Mouse (Mus musculus): Measurements from ENCODE around the gene Mia3. TPM values are rescaled to one million over a fixed set of nuclear protein-coding genes. Genes with fewer than 3 reads are reported as not detected.
A peak's percentile ranks its signal among the peaks of the same experiment; 100 is the strongest.
"Not testable (repeated sequence)": the region's sequence is repeated elsewhere in the genome, so short reads cannot be mapped to it uniquely, and the experiment has no call there.

The Mia3 gene
- 100 to 1,000 TPM; 225 to 235 TPM for total RNA-seq (2021)

DNA sequence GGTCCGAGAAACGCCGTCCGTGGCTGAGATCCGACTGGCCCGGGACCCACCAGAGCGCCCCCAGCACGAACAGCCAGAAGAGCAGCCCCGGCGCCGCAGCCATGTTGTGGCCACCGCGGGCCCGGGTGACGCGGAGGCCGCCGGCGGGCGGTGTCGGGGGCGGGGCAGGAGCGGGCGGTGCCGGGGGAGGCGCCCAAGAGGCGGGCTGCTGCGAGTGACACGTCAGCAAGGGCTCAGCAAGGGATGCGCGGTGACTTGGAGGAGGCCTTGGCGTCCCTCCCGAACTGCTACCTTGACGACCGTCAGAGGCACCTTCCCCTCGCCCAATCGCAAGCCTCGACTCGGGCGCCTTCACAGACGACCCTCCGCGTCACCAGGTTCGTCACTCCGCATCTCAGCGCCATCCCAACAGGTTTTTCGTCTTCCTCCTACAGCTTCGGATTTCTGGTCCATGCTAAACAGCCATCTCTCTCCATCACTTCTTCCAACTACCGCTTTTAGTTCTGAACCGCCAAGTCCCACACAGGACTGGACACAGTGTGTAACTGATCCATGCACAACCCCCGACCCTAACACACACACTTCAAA, at the start of gene Mia3:
Mia3 (minus strand) TSS at position 127 of the 588 bp plus-strand sequence.
- intact Hi-C loops (cut with DNase I): loop anchor here (2.0 kb wide), 2 partner anchors 19 to 25 kb away; partner anchors contain the start of gene Taf1a
- DNase-seq (ENCODE audit: low spot score in 2 of 2): peak; percentile 97 to 99

DNA sequence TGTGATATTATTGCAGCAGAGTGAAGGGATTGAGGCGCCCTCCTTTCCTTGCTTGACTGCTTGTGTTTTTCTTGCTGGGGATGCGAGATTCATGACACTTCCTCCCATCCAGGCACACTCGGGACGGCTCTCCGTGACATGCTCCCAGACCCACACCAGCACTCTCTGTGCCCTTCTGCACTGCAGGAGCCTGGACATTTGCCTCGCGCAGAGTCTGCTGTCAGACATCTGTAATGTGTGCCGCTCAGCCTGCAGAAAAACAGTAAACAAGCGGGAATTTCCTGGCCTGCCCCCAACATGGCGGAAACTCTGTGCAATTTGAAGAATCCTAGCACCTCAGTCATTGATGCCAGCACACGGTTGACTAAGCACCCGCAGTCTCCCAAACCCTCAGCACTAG, 48.5 kb upstream of the Mia3 start, which contains the start of gene Hhipl2:
Hhipl2 (plus strand) TSS at position 343 of the 400 bp plus-strand sequence.
- DNase-seq (ENCODE audit: low spot score in 2 of 2): no peak
- intact Hi-C loops (cut with DNase I): no loop called here

DNA sequence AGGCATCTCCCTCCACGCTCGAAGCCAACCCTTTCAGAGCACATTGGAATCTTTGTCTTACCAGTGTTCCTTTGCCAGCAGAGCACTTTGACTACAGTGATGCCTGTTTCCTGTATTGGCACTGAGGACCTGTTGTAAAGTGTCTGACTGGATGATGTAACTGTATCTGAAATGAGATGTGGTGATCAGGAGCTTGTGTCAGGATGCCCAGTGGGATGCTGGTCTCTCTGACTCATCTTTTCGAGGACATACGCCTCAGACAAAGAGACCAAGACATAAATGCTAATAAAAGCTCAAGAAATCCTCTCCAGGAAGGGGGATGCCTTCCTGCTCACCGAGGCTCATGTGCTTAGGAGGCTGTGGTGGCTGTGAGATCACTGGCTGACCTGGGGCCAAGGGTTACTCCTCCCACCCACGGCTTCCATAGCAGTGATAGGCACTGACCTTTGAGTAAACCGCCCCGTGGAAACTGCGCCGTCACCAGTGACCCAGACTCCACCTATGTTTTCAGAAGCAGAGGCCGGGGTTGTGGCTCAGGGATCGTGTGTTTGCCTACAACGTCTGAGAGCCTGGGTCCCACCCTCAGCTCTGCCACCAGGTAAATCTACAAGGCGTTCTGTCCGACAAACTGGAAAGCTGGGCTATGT, 44.9 kb upstream of the Mia3 start:
- no peak for DNase-seq (ENCODE audit: low spot score in 2 of 2)
- intact Hi-C loops (cut with DNase I): no loop called here

DNA sequence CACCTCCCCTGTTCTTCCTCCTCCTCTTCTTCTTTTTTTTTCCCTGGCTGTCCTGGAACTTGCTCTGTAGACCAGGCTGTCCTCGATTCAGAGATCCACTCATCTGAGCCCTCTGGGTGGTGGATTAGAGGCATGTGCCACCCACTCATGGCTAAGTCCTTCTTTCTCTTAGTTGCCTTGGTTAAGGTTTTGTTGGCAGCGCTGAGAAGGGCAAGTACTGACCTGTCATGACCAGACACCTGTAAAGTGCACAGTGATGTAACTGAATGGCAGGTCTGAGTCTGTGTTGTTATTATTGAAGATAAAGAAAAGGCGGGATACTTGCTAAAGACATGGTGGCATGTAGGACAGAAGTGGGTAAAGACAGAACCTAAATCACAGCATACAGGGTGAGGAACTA, 34.0 kb upstream of the Mia3 start:
- intact Hi-C loops (cut with DNase I): no loop called here
- no peak for DNase-seq (ENCODE audit: low spot score in 2 of 2)

DNA sequence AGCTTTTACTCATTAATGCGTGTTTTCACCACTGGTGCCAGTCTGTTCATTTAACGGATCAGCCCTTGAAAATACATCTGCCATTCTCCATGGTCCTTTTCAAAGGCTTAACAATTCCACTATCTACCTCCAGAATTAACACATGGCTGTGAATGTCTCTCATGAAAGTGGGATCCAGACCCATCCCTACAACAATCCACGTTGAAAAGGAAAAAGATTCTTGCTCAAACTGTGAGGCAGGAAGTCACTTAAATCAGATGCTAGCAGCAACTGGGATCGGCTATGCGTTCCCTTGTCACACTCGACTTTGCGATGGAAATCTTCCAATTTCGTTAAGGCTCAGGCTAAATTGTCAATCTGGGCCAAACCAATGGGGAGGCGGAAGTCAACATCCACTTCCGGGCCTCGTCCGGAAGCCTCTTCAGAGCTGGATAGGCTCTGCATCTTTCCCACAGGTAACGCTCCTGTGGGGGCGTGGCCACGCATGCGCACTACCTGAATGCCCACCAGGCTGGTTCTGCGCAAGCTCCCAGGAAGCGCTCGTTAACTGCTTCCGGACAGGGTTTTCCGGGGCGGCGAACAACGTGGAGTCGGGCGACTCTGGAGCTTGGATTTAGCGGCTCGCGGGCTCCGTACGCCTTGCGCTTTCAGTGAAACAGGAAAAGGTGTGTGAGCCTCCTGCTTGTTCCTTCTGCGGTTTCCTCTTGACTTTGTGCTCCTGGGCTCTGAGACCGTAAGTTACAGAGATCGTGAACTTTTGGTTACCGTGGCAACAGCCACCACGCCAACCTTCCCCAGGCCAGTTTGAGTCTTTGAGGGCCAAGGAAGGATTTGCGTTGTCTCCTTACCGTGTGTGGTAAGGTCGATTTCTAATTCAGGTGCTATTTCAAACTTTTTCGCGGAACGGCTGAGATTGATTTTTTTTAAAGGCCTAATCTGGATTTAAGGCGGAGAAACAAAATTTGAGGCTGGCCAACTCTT, 19.4 kb upstream of the Mia3 start, which contains the start of gene Taf1a:
Taf1a (plus strand) TSS at position 556 of the 981 bp plus-strand sequence.
- DNase-seq (ENCODE audit: low spot score in 2 of 2): peak; percentile 90 to 96
- intact Hi-C loops (cut with DNase I): loop anchor here (2.0 kb wide), 2 partner anchors 20 to 44 kb away; partner anchors contain the start of gene Mia3

DNA sequence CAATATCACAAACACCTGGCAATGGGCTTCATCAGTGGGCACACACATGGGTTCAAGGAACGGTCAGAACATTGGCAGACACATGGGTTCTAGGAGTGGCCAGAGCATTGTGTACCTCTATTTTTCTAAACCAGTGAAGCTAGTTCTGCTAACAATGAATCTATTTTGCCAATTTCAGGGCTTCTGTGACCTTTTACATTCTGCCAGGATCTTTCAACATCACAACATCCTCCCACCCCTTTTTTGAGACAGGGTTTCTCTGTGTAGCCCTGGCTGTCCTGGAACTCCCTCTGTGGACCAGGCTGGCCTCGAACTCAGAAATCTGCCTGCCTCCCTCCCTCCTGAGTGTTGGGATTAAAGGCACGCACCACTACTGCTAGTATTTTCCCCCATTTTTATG, 18.1 kb upstream of the Mia3 start:
- DNase-seq (ENCODE audit: low spot score in 2 of 2); intact Hi-C loops (cut with DNase I): not testable (repeated sequence)

DNA sequence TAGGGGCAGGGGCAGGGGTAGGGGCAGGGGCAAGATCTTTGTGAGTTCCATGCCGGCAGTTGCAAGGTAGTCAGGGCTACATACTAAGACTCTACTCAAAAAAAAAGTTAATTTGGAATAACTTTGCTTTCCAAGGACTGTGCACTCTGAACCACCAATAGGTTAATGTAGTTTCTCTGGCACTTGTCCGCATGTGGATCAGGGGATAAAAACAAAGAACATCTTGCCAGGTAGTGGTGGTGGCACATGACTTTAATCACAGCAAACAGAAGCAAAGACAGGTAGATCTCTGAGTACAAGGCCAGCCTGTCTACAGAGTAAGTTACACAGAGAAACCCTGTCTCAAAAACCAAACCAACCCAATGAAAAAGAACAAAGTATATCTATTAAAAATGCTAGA, 13.3 kb upstream of the Mia3 start:
- intact Hi-C loops (cut with DNase I): no loop called here
- no peak for DNase-seq (ENCODE audit: low spot score in 2 of 2)

DNA sequence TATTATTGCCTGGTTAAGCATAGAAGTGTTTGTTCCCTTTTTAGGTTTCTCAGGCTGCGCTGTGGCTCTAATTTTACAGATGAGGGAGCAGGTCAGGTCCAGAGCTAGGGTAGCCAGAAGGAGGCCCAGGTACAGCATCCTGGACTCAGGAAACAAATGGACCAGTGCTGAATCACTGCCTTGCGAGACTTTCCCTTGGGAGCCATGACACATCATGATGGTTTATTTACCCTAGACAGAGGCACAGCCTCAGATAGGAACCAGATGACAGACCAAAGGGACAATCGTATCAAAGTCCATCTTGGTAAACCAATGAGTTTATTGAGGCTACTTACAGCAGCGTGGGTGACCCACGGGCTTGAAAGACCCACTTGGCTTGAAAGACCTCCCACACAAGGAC, 12.5 kb upstream of the Mia3 start:
- no peak for DNase-seq (ENCODE audit: low spot score in 2 of 2)
- intact Hi-C loops (cut with DNase I): no loop called here

DNA sequence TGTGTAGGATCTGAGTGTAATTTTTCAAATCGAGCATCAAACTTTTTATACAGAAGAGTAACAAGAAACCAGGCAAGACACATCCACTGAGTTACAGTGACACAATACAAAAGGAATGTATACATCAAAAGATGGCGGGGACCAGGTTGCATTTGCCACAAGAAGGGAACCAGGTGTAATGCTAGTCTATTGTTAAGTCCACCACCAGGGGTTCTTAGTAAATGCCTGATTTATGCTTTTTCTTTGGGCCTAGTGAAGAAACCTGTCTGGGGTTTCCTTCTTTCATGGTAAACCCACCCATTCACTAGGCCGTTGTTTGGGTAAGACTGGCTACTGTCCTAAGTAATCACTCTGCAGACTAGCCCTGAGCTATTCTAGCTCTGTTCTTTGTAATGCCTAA, 10.0 kb upstream of the Mia3 start:
- intact Hi-C loops (cut with DNase I); DNase-seq (ENCODE audit: low spot score in 2 of 2): not testable (repeated sequence)

DNA sequence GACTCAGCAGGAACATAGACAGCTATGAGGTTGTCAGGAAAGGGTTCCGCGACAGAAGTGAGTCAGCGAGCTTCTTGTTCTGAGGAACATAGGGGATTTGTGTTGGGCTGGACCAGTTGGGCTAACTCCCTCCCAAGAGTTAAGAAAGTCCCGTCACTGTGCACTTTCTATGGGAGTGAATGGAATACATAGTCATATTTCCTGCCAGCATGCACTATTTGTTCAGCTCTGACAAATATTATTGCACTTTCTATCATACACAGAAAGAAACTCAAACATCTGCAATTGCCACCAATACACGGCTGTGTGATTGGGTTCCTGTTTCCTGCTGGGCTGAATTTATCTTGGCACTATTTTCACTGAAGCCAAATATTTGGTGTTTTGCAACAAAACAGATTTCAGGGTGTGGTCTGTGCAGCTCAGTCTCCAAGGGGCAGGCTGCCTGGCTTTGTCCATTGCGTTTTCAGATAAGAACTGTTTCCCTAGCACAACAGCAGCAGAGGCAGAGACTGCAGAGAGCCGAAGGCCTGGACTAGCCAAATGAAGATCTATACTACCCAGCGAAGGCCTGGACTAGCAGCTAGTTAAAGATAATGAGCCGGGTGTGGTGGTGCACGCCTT, 9.1 kb upstream of the Mia3 start:
- intact Hi-C loops (cut with DNase I): no loop called here
- no peak for DNase-seq (ENCODE audit: low spot score in 2 of 2)

DNA sequence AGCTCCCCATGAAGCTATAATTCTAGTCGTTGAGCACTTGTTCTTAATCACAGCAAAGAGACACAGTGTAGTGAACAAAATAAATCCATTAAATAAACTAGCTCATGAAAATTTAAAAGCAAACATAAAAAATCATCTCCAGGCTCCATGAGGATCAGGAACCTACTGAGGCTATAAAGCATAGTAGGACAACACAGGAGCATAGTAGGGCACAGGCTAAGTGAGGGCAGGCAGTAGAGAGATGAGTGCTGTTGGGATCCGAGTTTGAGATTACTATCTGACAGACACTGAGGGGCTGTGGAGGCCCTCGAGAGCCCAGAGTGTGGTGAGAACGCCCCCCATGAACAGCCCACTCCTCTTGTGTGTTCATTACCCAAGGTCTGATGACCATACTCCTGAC, 7.7 kb upstream of the Mia3 start:
- intact Hi-C loops (cut with DNase I): no loop called here
- DNase-seq (ENCODE audit: low spot score in 2 of 2): no peak

DNA sequence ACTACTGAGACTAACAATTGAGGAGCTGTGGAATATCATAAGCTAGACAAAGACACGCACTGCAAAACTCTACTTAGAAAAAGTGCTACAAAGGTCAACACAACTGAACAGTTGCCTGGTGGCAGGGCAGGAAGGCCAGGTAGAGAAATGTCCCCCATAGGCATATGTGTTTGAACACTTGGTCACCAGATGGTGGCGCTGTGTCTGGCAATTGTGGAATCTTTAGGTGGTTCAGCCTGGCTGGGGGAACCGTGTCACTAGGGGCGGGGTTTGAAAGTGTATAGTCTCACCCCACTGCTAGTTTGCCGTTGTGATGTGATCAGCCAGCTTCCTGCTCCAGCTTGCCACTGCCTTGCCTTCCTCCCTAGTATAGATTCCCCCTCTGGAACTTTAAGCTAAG, 5.4 kb upstream of the Mia3 start:
- no peak for DNase-seq (ENCODE audit: low spot score in 2 of 2)
- intact Hi-C loops (cut with DNase I): no loop called here

DNA sequence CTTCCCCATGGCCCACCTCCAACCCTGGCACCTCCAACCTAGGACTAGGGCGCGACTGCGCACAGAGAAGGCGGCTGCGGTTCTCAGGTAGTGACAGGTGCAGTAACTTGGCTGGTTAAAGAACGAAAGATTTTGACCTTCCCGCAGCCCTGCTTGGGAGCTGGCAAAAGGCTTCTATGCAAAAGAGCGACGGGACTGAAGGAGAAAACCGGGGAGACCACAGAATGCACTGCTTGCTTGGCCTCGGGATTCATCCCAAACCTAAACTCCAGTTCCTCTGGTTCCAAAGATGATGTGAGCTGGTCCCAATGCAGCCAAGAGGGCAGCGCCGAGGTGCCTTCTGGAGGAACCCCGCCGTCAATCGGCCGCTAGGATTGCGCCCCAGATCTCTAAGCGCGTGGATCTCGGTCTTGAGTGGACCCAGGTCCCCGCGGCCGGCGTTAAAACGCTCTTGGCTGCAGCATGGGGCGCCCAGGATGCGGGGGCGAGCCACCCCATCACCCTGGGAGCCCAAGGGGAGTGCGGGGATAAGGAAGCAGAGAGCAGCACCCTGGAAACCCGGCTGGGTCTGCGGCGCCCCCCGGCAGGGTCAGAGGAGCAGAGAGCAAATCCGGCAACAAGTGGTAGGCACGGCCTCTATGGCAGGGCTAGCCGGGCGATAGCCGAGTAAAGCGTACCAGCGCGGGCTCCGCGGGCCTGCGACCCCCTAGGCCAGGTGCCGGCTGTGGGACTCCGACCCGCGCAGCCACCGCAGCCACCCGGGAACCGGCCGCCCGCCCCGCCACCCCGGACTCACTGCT, 552 bp downstream of the Mia3 start:
- DNase-seq (ENCODE audit: low spot score in 2 of 2): peak; percentile 30 to 35

DNA sequence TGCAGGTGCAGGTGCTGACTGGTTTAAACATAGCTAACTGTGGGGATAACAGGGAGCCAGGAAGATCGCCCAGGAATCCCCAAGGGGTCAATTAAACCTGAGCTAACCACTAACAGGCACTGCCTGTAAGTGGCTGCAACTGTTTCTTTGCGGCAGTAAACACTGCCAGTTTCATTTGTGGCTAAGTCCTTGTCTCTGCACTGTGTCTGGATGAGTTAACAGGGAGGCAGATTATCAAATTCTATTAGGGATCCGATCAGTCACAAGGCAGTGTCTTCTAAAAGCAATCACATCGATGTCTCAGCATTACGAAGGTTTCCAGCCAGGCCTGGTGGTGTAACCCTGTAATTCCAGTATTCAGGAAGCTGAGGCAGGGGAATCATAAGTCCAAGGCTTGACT, 3.0 kb downstream of the Mia3 start:
- intact Hi-C loops (cut with DNase I): no loop called here
- DNase-seq (ENCODE audit: low spot score in 2 of 2): no peak

More for the DNA sequence above, 552 bp downstream of the Mia3 start:
- intact Hi-C loops (cut with DNase I): loop anchor here (2.0 kb wide), 2 partner anchors 20 to 24 kb away; partner anchors contain the start of gene Taf1a

DNA sequence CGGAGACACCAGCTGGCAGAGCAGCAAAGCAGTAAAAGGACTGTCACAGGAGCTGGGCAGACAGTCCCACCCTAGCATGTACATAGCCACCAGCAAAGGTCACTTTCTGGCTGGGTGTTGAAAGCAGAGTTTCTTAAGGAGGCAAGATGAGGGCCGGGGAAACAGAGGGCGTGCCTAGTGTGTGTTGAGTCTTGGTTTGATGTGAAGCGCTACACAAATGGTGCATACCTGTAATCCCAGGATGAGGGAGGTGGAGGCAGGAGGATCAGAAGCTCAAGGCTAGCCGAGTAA, 5.8 kb downstream of the Mia3 start:
- no peak for DNase-seq (ENCODE audit: low spot score in 2 of 2)
- intact Hi-C loops (cut with DNase I): no loop called here

DNA sequence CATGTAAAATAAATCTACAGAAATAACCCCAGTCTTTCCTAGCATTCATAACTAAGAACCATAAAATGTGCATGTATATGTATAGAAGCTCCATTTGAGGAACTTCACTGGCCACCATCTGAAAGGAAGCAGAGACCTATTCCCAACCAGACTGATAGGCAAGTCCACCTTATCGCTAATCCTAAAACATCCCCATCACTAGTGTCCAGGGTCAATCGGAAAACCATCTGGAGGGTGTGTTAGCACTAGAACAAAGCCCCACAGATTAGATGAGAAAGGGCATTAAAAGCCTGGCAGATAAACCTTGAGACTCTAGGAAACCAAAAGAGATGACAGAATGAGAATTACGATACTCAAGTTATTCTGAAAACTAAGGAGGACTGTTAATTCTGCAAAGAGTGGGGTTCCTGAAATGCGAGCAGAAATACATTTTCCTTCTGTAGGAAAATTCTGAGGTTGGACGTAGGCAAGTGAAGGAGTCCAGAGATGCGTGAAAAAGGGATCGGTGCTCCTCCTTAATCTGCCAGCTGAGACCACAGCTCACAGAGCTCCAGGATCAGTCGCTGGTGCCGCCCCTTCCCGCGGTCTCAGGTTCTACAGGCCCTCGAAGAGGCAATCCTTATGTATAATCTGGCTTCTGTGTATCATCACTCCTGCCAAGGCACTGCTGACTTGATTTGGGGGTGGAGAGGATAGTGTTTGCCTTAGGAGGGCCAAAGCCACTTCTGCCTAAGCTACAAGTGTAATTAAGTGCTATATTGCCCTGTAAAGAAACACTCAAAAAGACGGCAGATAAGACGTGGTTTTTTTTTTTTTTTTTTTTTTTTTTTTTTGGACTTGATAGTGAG, 6.4 kb downstream of the Mia3 start:
- intact Hi-C loops (cut with DNase I): no loop called here
- DNase-seq (ENCODE audit: low spot score in 2 of 2): no peak

DNA sequence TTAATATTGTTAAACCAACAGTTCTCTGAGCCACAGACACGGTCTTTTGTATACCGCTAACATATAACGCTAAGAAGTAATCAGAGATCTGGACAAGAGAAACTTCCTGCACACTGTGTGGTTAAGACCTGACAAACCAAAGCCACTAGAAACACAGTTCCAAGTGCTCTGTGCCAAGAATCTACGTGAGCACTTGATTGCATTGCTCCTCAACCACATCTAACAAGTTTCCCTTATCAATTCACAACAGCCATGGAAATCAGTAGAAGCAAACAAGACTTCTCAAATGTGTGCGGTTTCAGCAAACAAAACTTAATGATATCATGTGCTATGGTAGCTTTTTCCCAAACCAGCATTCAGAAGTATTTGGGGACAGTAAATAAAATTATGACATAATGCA, 7.1 kb downstream of the Mia3 start:
- DNase-seq (ENCODE audit: low spot score in 2 of 2): no peak
- intact Hi-C loops (cut with DNase I): no loop called here

DNA sequence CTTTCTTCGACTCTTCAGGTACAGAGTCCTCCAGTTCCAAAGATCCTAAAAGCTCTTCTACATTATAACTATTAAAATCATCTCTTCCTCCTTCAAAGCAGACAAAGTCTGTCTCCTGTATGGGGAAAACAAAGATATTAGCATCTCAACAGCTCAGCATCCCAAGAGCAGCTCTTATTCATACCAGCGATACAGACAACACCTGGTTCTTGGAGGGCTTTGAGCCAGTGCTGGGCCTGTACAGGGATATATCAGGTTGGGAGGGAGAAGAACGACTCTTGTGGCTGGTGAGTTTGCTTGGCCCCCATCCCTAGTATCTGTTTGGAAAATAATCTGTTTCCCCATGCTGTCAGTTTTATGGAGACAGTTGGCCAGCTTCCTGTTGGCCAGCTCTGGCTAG, 10.5 kb downstream of the Mia3 start:
- DNase-seq (ENCODE audit: low spot score in 2 of 2): no peak
- intact Hi-C loops (cut with DNase I): no loop called here
